Mouse (Mus musculus) right cerebral cortex, postnatal 4 days (tissue): ENCODE results near the gene Teddm2.

Experiments
- DNase-seq: peaks from one replicate; pipeline ENCODE4 v3.0.0-alpha.2; 2022

Gene Teddm2

DNA sequence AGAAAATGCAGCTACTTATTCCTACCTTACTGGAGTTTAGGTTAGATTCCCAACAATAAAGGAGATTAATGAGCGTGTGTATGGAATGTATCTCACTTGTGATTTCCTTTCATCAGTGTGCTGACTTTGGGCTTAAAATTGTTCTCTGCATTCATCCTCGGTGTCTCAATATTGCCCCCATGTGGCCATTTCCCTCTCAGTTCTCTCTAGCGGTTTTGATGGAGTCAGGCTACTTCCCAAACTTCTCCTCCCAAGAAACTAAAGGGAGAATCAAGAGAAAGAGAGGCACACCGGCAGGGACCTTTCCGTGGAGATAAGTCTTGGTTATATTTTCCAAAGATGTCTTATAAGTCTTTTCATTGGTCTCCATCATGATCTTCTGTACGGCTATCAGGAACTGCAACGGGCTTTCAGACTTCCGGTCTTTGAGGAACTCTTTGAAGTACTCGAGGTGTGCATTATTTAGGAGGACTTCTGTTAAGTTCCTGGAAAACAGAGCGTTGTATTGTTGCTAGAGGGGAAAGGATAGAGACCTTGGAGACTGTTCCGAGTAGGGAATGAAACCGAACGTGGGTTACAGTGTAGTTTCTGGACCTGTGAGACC, 92.5 kb downstream of the Teddm2 start:
- peak; percentile 70 for DNase-seq

- no peak for DNase-seq
Measured at GRCm38 (mm10) chr1:153803530-153803929, 96.5 kb downstream of the Teddm2 start.

GRCm38 (mm10) chr1:153802691-153803090, 97.3 kb downstream of the Teddm2 start:
- DNase-seq, result no peak
